Mouse (Mus musculus) hindbrain, embryonic 11.5 days (tissue): ENCODE data around the gene Mkrn1. TPM values are rescaled to one million over a fixed set of nuclear protein-coding genes. Genes with fewer than 3 reads are reported as not detected.
A peak's percentile ranks its signal among the peaks of the same experiment; 100 is the strongest.

ENCODE experiments used
- ATAC-seq: fragments of 200-750 bp; cut with Nextera tagmentation; 2 replicates; pipeline ENCODE4 v1.8.0; 2017; ENCODE audit warnings: mild to moderate bottlenecking, moderate TSS enrichment, moderate library complexity; ENCODE audit not compliant: low FRiP score
- DNase-seq: peaks from one replicate; pipeline ENCODE4 v3.0.0-alpha.2; 2015; ENCODE audit warnings: low spot score
- H3K27ac ChIP-seq: fragments of 300-500 bp; sonication (generic); 2 replicates; pipeline ENCODE4 v1.5.1; 2014; ENCODE audit warnings: mild to moderate bottlenecking, low read depth, low read length
- H3K27me3 ChIP-seq: fragments of 300-500 bp; sonication (generic); 2 replicates; pipeline ENCODE4 v1.6.1; 2014; ENCODE audit warnings: mild to moderate bottlenecking, low read length, moderate library complexity, mixed read lengths; ENCODE audit not compliant: control insufficient read depth, insufficient read depth
- H3K36me3 ChIP-seq: fragments of 300-500 bp; sonication (generic); 2 replicates; pipeline ENCODE4 v1.6.1; 2014; ENCODE audit warnings: mild to moderate bottlenecking, low read length, moderate library complexity, mixed read lengths; ENCODE audit not compliant: control insufficient read depth, insufficient read depth
- H3K4me1 ChIP-seq: fragments of 300-500 bp; sonication (generic); replicated peaks from 2 replicates; pipeline ENCODE4 v1.6.1; 2014; ENCODE audit warnings: low read length, mixed read lengths; ENCODE audit not compliant: control insufficient read depth, insufficient read depth
- H3K4me2 ChIP-seq: fragments of 300-500 bp; sonication (generic); replicated peaks from 2 replicates; pipeline ENCODE4 v1.6.1; 2014; ENCODE audit warnings: mild to moderate bottlenecking, low read depth, low read length
- H3K4me3 ChIP-seq: fragments of 300-500 bp; sonication (generic); 2 replicates; pipeline ENCODE4 v1.5.1; 2014; ENCODE audit warnings: low read depth, low read length
- H3K9ac ChIP-seq: fragments of 300-500 bp; sonication (generic); 2 replicates; pipeline ENCODE4 v1.6.1; 2014; ENCODE audit warnings: low read depth, low read length
- H3K9me3 ChIP-seq: fragments of 300-500 bp; sonication (generic); 2 replicates; pipeline ENCODE4 v1.6.1; 2016; ENCODE audit warnings: low read length; ENCODE audit not compliant: control insufficient read depth
- WGBS: fragments of 180-500 bp; shearing (Covaris S2); extraction: QIAGEN DNeasy Blood & Tissue Kit; methylation state at CpG from one replicate; pipeline ENCODE4 v1.1.7; 2014; 5-methylcytosine and 5-hydroxymethylcytosine counted together
- polyA plus RNA-seq: library from polyadenylated mRNA; unstranded; fragments of >200 nt; fragmentation: Nextera tagmentation; extraction: Ambion mirVana; gene quantifications from 2 replicates; pipeline ENCODE4 v1.2.1, GENCODE M21; 2014

Gene Mkrn1
- polyA plus RNA-seq, 1 experiment from 2014 or later, result 127 TPM

DNA sequence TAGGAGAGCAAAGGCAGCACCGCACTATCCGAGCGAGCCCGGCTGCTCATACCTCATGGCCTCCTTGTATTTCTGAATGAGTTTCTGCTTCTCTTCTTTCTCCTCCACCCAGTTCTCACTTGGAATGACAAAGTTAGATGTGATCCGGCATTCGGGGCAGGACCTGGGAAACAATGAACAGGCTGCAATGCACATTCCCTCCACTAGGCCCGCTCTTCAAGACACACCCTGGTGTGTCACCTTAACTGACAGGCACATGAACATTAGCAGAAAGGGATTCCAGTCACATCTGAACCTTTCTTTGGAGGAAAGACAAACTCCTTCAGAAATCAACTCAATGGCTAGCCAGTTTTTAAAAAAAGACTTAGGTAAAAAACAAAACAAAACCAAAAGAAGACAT lies 19.9 kb downstream of the Mkrn1 start:
- no peaks in the 10 kb centered on the region for H3K9me3 ChIP-seq
- no peak for ATAC-seq
- 70% methylated on average over 7 of the region's 7 CpGs for WGBS
- peaks cover 6% of the 10 kb centered on the region for H3K36me3 ChIP-seq
- H3K27me3 ChIP-seq, result no peaks in the 10 kb centered on the region
- no peak overlapping the region for H3K4me3 ChIP-seq
- peak; percentile 78 for DNase-seq
- H3K4me2 ChIP-seq, result no peak overlapping the region
- H3K9ac ChIP-seq, result no peak overlapping the region
- H3K27ac ChIP-seq, result no peak overlapping the region
- no peaks in the 10 kb centered on the region for H3K4me1 ChIP-seq

DNA sequence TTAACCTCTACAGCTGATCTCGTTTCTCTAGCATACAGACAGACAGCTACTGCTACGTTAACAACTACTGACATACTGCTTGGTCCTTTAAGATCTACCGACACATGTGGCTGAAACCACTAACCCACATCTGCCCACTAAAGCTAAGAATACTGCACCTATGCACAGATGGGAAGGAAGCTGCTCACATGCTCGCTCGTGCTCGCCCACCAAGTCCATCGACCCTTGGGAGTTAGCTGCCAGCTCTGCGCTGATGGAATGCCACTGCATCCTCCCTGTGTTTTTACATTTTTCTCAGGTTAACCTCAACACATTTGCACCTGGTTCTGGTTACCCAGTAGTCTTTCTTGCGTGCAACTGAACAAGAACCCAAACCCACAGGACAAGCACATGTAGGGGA lies 21.9 kb downstream of the Mkrn1 start:
- no peaks in the 10 kb centered on the region for H3K9me3 ChIP-seq

GRCm38 (mm10) chr6:39397046-39397445 lies 23.2 kb downstream of the Mkrn1 start:
- WGBS, result 95% methylated on average over 6 of the region's 6 CpGs
- Histone ChIP-seq H3K4me2 (no peak overlapping the region), H3K27ac (no peak overlapping the region), H3K4me3 (no peak overlapping the region), H3K36me3 (peaks cover 2% of the 10 kb centered on the region; the same call in 1 of the 2 replicates), H3K9me3 (no peaks in the 10 kb centered on the region), H3K27me3 (no peaks in the 10 kb centered on the region), H3K4me1 (no peaks in the 10 kb centered on the region), H3K9ac (no peak overlapping the region)
- DNase-seq (no peak), ATAC-seq (no peak)

More for the DNA sequence above, 21.9 kb downstream of the Mkrn1 start:
- Histone ChIP-seq H3K4me2 (no peak overlapping the region), H3K36me3 (peaks cover 2% of the 10 kb centered on the region; the same call in 1 of the 2 replicates), H3K4me1 (no peaks in the 10 kb centered on the region), H3K27ac (no peak overlapping the region), H3K27me3 (no peaks in the 10 kb centered on the region), H3K9ac (no peak overlapping the region), H3K4me3 (no peak overlapping the region)
- WGBS, result 95% methylated on average over 9 of the region's 9 CpGs
- ATAC-seq, result no peak
- DNase-seq, result no peak

DNA sequence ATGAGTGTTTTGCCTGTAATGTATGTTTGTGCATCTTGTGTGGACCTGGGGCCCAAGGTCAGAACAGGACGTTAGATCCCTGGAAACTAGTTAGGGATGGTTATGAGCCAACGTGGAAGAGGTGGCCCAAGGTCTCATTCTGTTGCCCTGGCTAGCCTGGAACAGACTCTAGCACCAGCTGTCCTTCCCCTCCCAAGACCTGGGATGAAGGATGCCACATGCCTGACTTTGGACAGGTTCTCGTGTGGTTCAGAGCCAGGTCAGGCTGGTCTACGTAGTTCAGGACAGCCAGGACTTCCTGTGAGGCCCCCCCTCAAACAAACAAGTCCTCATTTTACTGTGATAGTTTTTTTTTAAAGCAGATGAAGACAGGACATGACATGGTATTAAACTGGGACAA lies 24.3 kb downstream of the Mkrn1 start:
- Histone ChIP-seq H3K4me2 (no peak overlapping the region), H3K27ac (no peak overlapping the region), H3K9me3 (no peaks in the 10 kb centered on the region), H3K36me3 (peaks cover 2% of the 10 kb centered on the region; the same call in 1 of the 2 replicates), H3K4me1 (no peaks in the 10 kb centered on the region), H3K9ac (no peak overlapping the region), H3K27me3 (no peaks in the 10 kb centered on the region), H3K4me3 (no peak overlapping the region)
- DNase-seq (no peak), ATAC-seq (no peak)
- 89% methylated on average over 4 of the region's 4 CpGs for WGBS

DNA sequence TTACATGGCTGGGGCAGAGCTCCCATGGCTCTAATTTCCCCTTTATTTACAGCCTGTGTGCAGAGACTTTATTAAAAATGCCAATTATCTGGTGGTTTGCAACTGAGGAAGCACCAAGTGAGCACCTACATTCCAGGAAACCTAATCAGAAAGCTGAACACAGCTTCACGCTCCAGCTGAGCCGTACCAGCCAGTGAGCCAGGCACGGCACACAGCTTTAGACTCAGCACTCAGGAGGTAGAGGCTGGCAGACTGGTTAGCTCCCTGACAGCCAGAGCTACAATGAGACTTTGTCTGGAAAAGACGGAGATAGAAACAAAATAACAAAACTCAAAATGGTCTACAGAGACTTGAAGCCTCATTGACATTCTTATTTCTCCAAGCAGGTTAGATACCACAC lies 24.8 kb downstream of the Mkrn1 start:
- Histone ChIP-seq H3K9me3 (no peaks in the 10 kb centered on the region), H3K4me1 (no peaks in the 10 kb centered on the region), H3K9ac (no peak overlapping the region), H3K4me2 (no peak overlapping the region), H3K4me3 (no peak overlapping the region), H3K27ac (no peak overlapping the region), H3K36me3 (peaks cover 2% of the 10 kb centered on the region; the same call in 1 of the 2 replicates), H3K27me3 (no peaks in the 10 kb centered on the region)
- DNase-seq, result no peak
- WGBS, result 87% methylated on average over 4 of the region's 4 CpGs
- ATAC-seq, result no peak

GRCm38 (mm10) chr6:39389988-39390387 lies 30.3 kb downstream of the Mkrn1 start:
- DNase-seq (no peak), ATAC-seq (no peak)
- H3K4me2 ChIP-seq, result no peak overlapping the region
- no peaks in the 10 kb centered on the region for H3K4me1 ChIP-seq
- H3K27ac ChIP-seq, result no peak overlapping the region; the same call in 1 of the 2 replicates
- H3K9ac ChIP-seq, result no peak overlapping the region
- 89% methylated on average over 2 of the region's 2 CpGs for WGBS
- H3K36me3 ChIP-seq, result no peaks in the 10 kb centered on the region
- no peaks in the 10 kb centered on the region for H3K27me3 ChIP-seq
- no peaks in the 10 kb centered on the region for H3K9me3 ChIP-seq
- H3K4me3 ChIP-seq, result no peak overlapping the region

DNA sequence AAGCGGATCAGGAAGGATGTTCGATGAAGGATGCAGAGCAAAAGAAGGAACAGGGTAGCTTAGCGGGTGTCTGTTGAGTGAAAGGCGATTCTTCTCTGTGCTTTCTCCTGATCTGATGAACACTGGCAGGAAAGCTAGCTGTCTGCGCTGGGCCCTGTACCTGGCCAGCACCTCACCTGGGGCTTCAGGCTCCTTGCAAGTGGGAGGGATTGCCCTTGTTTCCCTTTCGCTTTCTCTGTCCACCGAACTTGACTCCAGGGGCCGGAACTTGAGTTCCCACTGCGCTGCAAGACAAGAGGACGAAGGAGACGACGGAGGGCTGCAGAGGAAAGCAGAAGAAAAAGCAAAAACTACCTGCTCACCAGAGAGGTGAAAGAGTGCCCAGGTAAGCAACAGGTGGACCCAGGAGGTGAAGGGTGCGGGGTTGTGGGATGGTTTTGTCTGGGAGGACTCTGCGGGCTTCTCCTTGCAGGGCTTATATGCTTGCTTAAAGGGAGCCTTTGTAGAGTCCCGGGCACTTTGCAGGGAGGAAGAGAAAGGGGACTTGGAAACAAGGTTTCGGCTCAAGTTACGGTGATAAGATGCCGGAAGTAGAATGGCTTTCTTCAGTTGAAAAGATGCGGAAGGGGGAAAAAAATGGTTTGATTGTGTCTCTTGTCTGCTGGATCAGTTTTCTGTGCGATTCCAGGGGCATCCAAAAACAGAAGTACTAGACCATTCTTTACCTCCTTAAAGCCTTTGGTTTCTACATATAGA lies 39.0 kb downstream of the Mkrn1 start, which contains the start of gene Rab19:
Rab19 (plus strand) TSS at position 51 of the 756 bp plus-strand sequence.
- WGBS, result 6% methylated on average over 20 of the region's 20 CpGs
- Histone ChIP-seq H3K27me3 (no peaks in the 10 kb centered on the region), H3K4me3 (0 out of 2 replicates have a peak within 1 kb of the TSS, but pooled peaks have one; percentile 1), H3K9ac (no peak within 1 kb of the TSS), H3K4me1 (no peaks in the 10 kb centered on the region), H3K4me2 (peak within 1 kb of the TSS; percentile 27), H3K9me3 (no peaks in the 10 kb centered on the region), H3K27ac (no peak within 1 kb of the TSS), H3K36me3 (no peaks in the 10 kb centered on the region)
- ATAC-seq, result no peak
- DNase-seq, result peak; percentile 25

DNA sequence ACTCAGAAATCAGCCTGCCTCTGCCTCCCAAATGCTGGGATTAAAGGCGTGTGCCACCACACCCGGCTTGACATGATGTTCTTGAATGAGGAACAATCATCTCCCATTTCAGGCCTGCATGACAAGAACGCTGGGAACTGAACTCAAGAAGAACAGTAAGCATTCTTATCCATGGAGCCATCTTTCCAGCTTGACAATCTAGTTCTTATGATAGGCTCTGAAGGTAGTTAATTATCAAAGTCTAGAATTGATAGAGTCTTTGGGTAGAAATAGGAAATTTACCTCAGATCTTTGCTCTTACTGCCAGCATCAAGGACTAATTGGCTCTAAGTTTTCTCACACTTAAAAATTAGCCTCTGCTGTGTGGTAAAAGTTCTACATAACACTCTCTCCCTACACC lies 40.0 kb downstream of the Mkrn1 start:
- Histone ChIP-seq H3K9ac (no peak overlapping the region), H3K4me2 (no peak overlapping the region), H3K27ac (no peak overlapping the region), H3K36me3 (no peaks in the 10 kb centered on the region), H3K9me3 (no peaks in the 10 kb centered on the region), H3K27me3 (no peaks in the 10 kb centered on the region), H3K4me1 (no peaks in the 10 kb centered on the region), H3K4me3 (no peak overlapping the region)
- no peak for ATAC-seq
- WGBS, result 91% methylated on average over 3 of the region's 3 CpGs
- no peak for DNase-seq

- DNase-seq (no peak), ATAC-seq (no peak)
- H3K4me3 ChIP-seq, result no peak overlapping the region
- H3K9me3 ChIP-seq, result no peaks in the 10 kb centered on the region
- no peaks in the 10 kb centered on the region for H3K36me3 ChIP-seq
- H3K9ac ChIP-seq, result no peak overlapping the region
- 82% methylated on average over 8 of the region's 8 CpGs for WGBS
- H3K4me1 ChIP-seq, result no peaks in the 10 kb centered on the region
- no peak overlapping the region for H3K4me2 ChIP-seq
- H3K27ac ChIP-seq, result no peak overlapping the region
- no peaks in the 10 kb centered on the region for H3K27me3 ChIP-seq
Measured at GRCm38 (mm10) chr6:39379749-39380148, 40.5 kb downstream of the Mkrn1 start.
